Mouse (Mus musculus): ENCODE results near the gene Tagln3. TPM values are rescaled to one million over a fixed set of nuclear protein-coding genes. Genes with fewer than 3 reads are reported as not detected.

Tagln3 gene
- under 1 TPM in 1 of 2 experiments, not detected in 1; 0.58 TPM for total RNA-seq (2023)

DNA sequence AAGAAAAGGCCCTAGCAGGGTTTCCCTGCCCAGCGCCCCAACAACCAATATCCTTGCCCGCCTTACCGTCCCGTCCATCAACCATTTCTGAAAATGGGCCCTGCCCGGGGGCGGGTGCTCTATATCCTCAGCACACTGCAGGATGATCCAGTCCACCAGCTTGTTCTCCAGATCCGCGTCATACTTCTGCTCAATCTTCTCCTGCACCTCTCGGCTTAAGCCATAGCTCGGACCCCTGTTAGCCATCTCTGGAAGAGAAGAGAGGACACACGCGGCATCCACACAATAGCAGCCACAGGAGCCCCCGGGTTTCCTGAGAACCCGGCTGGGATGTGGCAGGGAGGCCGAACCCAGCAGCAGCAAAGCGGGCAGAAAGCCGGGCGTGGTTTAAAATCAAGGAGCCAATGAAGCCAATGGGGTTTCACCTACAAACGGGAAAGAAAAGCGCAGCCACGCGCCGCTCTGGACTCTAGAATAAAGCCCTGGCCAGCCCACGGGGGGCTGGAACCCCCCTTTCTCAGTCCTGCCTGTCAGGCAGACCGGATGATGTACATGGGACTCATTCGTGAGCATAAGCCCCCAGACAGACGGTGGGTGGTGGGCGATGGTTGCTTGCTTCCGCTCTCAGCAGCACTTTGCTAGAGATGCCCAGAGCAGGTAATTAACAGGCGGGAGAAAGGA is at the start of gene Tagln3:
TSS of gene Tagln3 (minus strand) at position 548 of the 681 bp plus-strand sequence.

DNA sequence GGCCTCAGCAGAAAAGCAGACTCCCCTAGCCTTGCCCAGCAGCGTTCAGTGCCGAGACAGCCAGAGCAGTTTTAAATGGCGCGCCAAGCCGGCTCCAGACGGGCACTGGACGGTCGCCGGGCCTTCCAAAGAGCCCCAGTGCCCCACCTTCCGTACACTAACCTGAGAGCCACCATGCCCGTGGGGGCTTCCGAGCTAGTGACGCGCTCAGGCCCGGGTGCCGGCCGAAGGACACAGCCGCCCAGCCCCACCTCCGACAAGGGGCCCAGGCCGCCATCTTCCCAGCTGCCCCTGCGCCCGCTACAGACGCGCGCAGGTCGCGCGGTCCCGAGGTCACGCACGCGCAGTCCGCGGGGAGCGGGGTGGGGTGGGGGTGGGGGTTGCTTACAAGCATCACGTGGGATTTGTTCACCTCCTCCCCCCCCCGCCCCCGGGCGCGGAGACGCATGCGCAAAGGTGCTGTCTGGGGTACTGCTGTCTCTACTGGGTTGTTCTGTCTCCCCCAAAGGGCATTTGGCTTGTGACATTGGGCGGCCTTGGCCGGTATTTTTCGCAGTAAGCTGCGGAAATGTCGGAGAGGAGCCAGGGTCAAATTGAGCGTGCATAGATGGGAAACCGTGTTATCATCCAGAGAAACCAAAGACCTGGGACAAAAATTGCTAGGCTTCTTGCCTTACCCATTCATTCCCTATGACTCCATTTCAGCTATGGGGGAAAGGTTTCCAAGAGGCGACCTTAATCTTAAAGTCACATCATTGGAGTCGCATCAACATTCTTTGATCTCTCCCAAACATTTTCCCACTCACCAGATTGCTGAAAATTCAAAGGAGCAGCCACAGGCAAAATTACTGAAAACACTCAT is 18.4 kb upstream of the Tagln3 start, which contains the start of gene Abhd10:
TSS of gene Abhd10 (minus strand) at position 341 of the 862 bp plus-strand sequence.

DNA sequence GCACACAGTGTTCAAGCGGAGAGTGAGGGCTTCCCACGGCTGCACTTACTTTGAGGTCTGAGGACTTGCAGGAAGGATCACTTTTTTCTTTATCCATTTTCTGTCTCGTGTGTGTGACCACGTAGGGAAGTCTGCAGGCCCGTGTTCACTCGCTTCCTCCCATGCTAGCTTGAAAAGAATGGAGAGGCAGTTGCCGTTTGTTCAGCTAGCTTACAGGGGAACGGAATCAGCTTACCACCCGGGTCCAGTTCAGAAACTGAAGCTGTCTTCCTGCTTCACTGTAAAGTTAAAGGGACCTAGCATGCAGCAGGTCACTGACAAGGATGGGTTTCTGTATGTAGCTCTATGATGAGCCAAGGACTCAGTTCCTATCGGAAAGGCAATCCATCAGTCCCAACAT is 30.9 kb downstream of the Tagln3 start, which contains the start of gene Tmprss7:
TSS of gene Tmprss7 (minus strand) at position 101 of the 400 bp plus-strand sequence.

Other genes with a start within 250 kb of the Tagln3 start
- not detected for gene Gm609, start 231.6 kb downstream of the Tagln3 start, total RNA-seq (2023)
- not detected for gene Gm17783, start 192.6 kb downstream of the Tagln3 start, total RNA-seq (2023)
- gene Slc9c1, start 189.3 kb downstream of the Tagln3 start, total RNA-seq (2023), result not detected
- under 1 TPM; 0.20 to 0.35 TPM for gene Gcsam, start 114.2 kb downstream of the Tagln3 start, total RNA-seq (2023)
- gene BC016579, start 70.5 kb downstream of the Tagln3 start, total RNA-seq (2023), result not detected
- gene Tmprss7, start 30.9 kb downstream of the Tagln3 start, total RNA-seq (2023), result not detected
- gene Abhd10, start 18.3 kb upstream of the Tagln3 start, total RNA-seq (2023), result 10 to 100 TPM; 20.8 to 21.4 TPM
- gene Phldb2, start 229.0 kb upstream of the Tagln3 start, total RNA-seq (2023), result 1 to 10 TPM; 2.2 to 3.7 TPM